Mouse (Mus musculus) lung, embryonic 16.5 days (tissue): Measurements from ENCODE around the gene Chadl. TPM values are rescaled to one million over a fixed set of nuclear protein-coding genes. Genes with fewer than 3 reads are reported as not detected.
"Not testable (repeated sequence)": the region's sequence is repeated elsewhere in the genome, so short reads cannot be mapped to it uniquely, and the experiment has no call there.

Experiments
- ATAC-seq: fragments of 200-750 bp; cut with Nextera tagmentation; 2 replicates; pipeline ENCODE4 v1.8.0; 2017; ENCODE audit warnings: low read depth, mild to moderate bottlenecking, moderate library complexity
- H3K27ac ChIP-seq: fragments of 300-500 bp; sonication (generic); 2 replicates; pipeline ENCODE4 v1.5.1; 2014; ENCODE audit warnings: mild to moderate bottlenecking, control low read depth, low read length
- H3K27me3 ChIP-seq: fragments of 300-500 bp; sonication (generic); 2 replicates; pipeline ENCODE4 v1.6.1; 2014; ENCODE audit warnings: low read depth, low read length, mixed read lengths; ENCODE audit not compliant: control insufficient read depth, insufficient read depth
- H3K36me3 ChIP-seq: fragments of 300-500 bp; sonication (generic); 2 replicates; pipeline ENCODE4 v1.6.1; 2014; ENCODE audit warnings: low read length; ENCODE audit not compliant: control insufficient read depth, insufficient read depth
- H3K4me1 ChIP-seq: fragments of 300-500 bp; sonication (generic); replicated peaks from 2 replicates; pipeline ENCODE4 v1.6.1; 2014; ENCODE audit warnings: low read length, mixed read lengths; ENCODE audit not compliant: control insufficient read depth, insufficient read depth
- H3K4me2 ChIP-seq: fragments of 300-500 bp; sonication (generic); 2 replicates; pipeline ENCODE4 v1.6.1; 2014; ENCODE audit warnings: low read depth, low read length, control low read depth
- H3K4me3 ChIP-seq: fragments of 300-500 bp; sonication (generic); 2 replicates; pipeline ENCODE4 v1.5.1; 2014; ENCODE audit warnings: mild to moderate bottlenecking, low read length, control low read depth
- H3K9ac ChIP-seq: fragments of 300-500 bp; sonication (generic); 2 replicates; pipeline ENCODE4 v1.6.1; 2014; ENCODE audit warnings: low read length, control low read depth
- H3K9me3 ChIP-seq: fragments of 300-500 bp; sonication (generic); 2 replicates; pipeline ENCODE4 v1.6.1; 2016; ENCODE audit warnings: low read length; ENCODE audit not compliant: control insufficient read depth
- WGBS: fragments of 180-500 bp; shearing (Covaris S2); extraction: QIAGEN DNeasy Blood & Tissue Kit; methylation state at CpG from one replicate; pipeline ENCODE4 v1.1.7; 2014; 5-methylcytosine and 5-hydroxymethylcytosine counted together
- polyA plus RNA-seq: library from polyadenylated mRNA; unstranded; fragments of >200 nt; fragmentation: Nextera tagmentation; extraction: Ambion mirVana; gene quantifications from 2 replicates; pipeline ENCODE4 v1.2.1, GENCODE M21; 2015

Gene Chadl
- polyA plus RNA-seq: 4.5 and 5.6 TPM in 2 replicates

- Histone ChIP-seq H3K9me3 (no peaks in the 10 kb centered on the region), H3K4me2 (no peak within 1 kb of the TSS), H3K4me3 (no peak within 1 kb of the TSS), H3K9ac (no peak within 1 kb of the TSS), H3K4me1 (peaks cover 8% of the 10 kb centered on the region; the same call in 1 of the 2 replicates), H3K27ac (no peak within 1 kb of the TSS), H3K27me3 (peaks cover 33% of the 10 kb centered on the region), H3K36me3 (no peaks in the 10 kb centered on the region)
- no peak for ATAC-seq
- 48% methylated on average over 7 of the region's 7 CpGs for WGBS
Measured at GRCm38 (mm10) chr15:81697175-81697574, at the start of gene Chadl. Chadl (minus strand) TSS chr15:81697287.

- peak overlapping the region; percentile 93 for H3K9ac ChIP-seq
- no peaks in the 10 kb centered on the region for H3K27me3 ChIP-seq
- ATAC-seq: peak; percentile 85
- no peaks in the 10 kb centered on the region for H3K36me3 ChIP-seq
- WGBS: under 1% methylated on average over 28 of the region's 33 CpGs
- H3K9me3 ChIP-seq: no peaks in the 10 kb centered on the region
- peak overlapping the region; percentile 71 for H3K4me2 ChIP-seq
- H3K4me1 ChIP-seq: peaks cover 8% of the 10 kb centered on the region
- H3K27ac ChIP-seq: peak overlapping the region; percentile 90
- peak overlapping the region; percentile 79 for H3K4me3 ChIP-seq
Measured at GRCm38 (mm10) chr15:81745601-81746114, 48.6 kb upstream of the Chadl start.

GRCm38 (mm10) chr15:81744992-81745600 is 48.0 kb upstream of the Chadl start, which contains the start of the genes Zc3h7b and Rangap1:
Zc3h7b (plus strand) TSS chr15:81745057.
Rangap1 (minus strand) TSS chr15:81745530.
- peak; percentile 84 for ATAC-seq
- Histone ChIP-seq H3K4me2 (peak within 1 kb of the TSS; percentile 71), H3K4me3 (peak within 1 kb of the TSS; percentile 79), H3K4me1 (peaks cover 8% of the 10 kb centered on the region), H3K9me3 (no peaks in the 10 kb centered on the region), H3K9ac (peak within 1 kb of the TSS; percentile 93), H3K27ac (peak within 1 kb of the TSS; percentile 90), H3K27me3 (no peaks in the 10 kb centered on the region), H3K36me3 (no peaks in the 10 kb centered on the region)
- WGBS: under 1% methylated on average over 50 of the region's 65 CpGs

- not testable (repeated sequence) for H3K27ac ChIP-seq, H3K27me3 ChIP-seq, ATAC-seq, H3K4me3 ChIP-seq, H3K4me1 ChIP-seq, H3K9ac ChIP-seq, H3K36me3 ChIP-seq, H3K9me3 ChIP-seq, H3K4me2 ChIP-seq
- WGBS: 10% methylated on average over 1 of the region's 2 CpGs
Measured at GRCm38 (mm10) chr15:81742368-81742767, 45.3 kb upstream of the Chadl start.

GRCm38 (mm10) chr15:81739924-81740323 is 42.8 kb upstream of the Chadl start:
- Histone ChIP-seq H3K36me3 (no peaks in the 10 kb centered on the region), H3K4me3 (no peak overlapping the region), H3K27me3 (no peaks in the 10 kb centered on the region), H3K4me1 (0 out of 2 replicates have a peak, but pooled peaks cover 3% of the 10 kb centered on the region), H3K9me3 (no peaks in the 10 kb centered on the region), H3K9ac (no peak overlapping the region), H3K27ac (no peak overlapping the region), H3K4me2 (no peak overlapping the region)
- no peak for ATAC-seq
- 2% methylated on average over 2 of the region's 2 CpGs for WGBS

- no peak overlapping the region for H3K4me2 ChIP-seq
- peak; percentile 70; the same call in 1 of the 2 replicates for ATAC-seq
- H3K4me3 ChIP-seq: no peak overlapping the region
- 0 out of 2 replicates have a peak, but pooled peaks cover under 1% of the 10 kb centered on the region for H3K4me1 ChIP-seq
- H3K36me3 ChIP-seq: no peaks in the 10 kb centered on the region
- no peaks in the 10 kb centered on the region for H3K27me3 ChIP-seq
- no peaks in the 10 kb centered on the region for H3K9me3 ChIP-seq
- WGBS: 54% methylated on average over 3 of the region's 3 CpGs
- H3K27ac ChIP-seq: no peak overlapping the region
- no peak overlapping the region for H3K9ac ChIP-seq
Measured at GRCm38 (mm10) chr15:81739296-81739695, 42.2 kb upstream of the Chadl start.

GRCm38 (mm10) chr15:81735075-81735474 is 38.0 kb upstream of the Chadl start:
- Histone ChIP-seq H3K27me3 (no peaks in the 10 kb centered on the region), H3K4me2 (no peak overlapping the region), H3K27ac (no peak overlapping the region), H3K9me3 (no peaks in the 10 kb centered on the region), H3K4me3 (no peak overlapping the region), H3K4me1 (no peaks in the 10 kb centered on the region), H3K36me3 (no peaks in the 10 kb centered on the region), H3K9ac (no peak overlapping the region)
- ATAC-seq: no peak
- WGBS: 40% methylated on average over 3 of the region's 3 CpGs

- H3K4me1 ChIP-seq: peaks cover 15% of the 10 kb centered on the region
- peak overlapping the region; percentile 78 for H3K4me2 ChIP-seq
- H3K36me3 ChIP-seq: no peaks in the 10 kb centered on the region
- peak overlapping the region; percentile 78 for H3K27ac ChIP-seq
- peak; percentile 99 for ATAC-seq
- peak overlapping the region; percentile 87 for H3K9ac ChIP-seq
- WGBS: 5% methylated on average over 41 of the region's 41 CpGs
- H3K9me3 ChIP-seq: no peaks in the 10 kb centered on the region
- no peaks in the 10 kb centered on the region for H3K27me3 ChIP-seq
- H3K4me3 ChIP-seq: peak overlapping the region; percentile 84
Measured at GRCm38 (mm10) chr15:81729792-81730635, 32.9 kb upstream of the Chadl start.

GRCm38 (mm10) chr15:81729241-81729791 is 32.2 kb upstream of the Chadl start:
- under 1% methylated on average over 49 of the region's 49 CpGs for WGBS
- Histone ChIP-seq H3K4me3 (peak overlapping the region; percentile 84), H3K27ac (peak overlapping the region; percentile 78), H3K9me3 (no peaks in the 10 kb centered on the region), H3K4me1 (peaks cover 15% of the 10 kb centered on the region), H3K4me2 (peak overlapping the region; percentile 78), H3K36me3 (peaks cover 1% of the 10 kb centered on the region; the same call in 1 of the 2 replicates), H3K9ac (peak overlapping the region; percentile 87), H3K27me3 (no peaks in the 10 kb centered on the region)
- ATAC-seq: peak; percentile 27; the same call in 1 of the 2 replicates
